Mouse (Mus musculus): ENCODE data around the gene Cpeb4. TPM values are rescaled to one million over a fixed set of nuclear protein-coding genes. Genes with fewer than 3 reads are reported as not detected.

Cpeb4 gene
- polyA plus RNA-seq, 1 experiment from 2014 or later, result 14.8 TPM

GRCm38 (mm10) chr11:31848725-31849124 lies 23.3 kb upstream of the Cpeb4 start:
- no peak for ATAC-seq (ENCODE audit: insufficient number of reproducible peaks, insufficient read depth, low FRiP score, low read depth)
- no peaks in the 10 kb centered on the region for H3K9me3 ChIP-seq (ENCODE audit: control insufficient read depth, low read length)
- WGBS, result 84% methylated on average over 4 of the region's 4 CpGs
- no peak overlapping the region for H3K27ac ChIP-seq (replicated peaks in 1 of 2; ENCODE audit: control insufficient read depth in 1 of 2, insufficient read depth in 1 of 2, low read depth in 2 of 2, low read length in 2 of 2)
- H3K36me3 ChIP-seq (ENCODE audit: control insufficient read depth, insufficient read depth, low read length), result no peaks in the 10 kb centered on the region
- H3K4me1 ChIP-seq (ENCODE audit: control insufficient read depth in 2 of 2, insufficient read depth in 2 of 2, low read length in 2 of 2), result peaks cover 4 to 9% of the 10 kb centered on the region in 2 experiments; a peak in 3 of 4 replicates
- H3K9ac ChIP-seq (ENCODE audit: low read length), result no peak overlapping the region
- H3K4me2 ChIP-seq (ENCODE audit: low read length), result no peak overlapping the region
- H3K27me3 ChIP-seq (ENCODE audit: control insufficient read depth, insufficient read depth, low read length), result no peaks in the 10 kb centered on the region
- H3K4me3 ChIP-seq (ENCODE audit: control insufficient read depth in 1 of 2, insufficient read depth in 1 of 2, low read depth in 1 of 2, low read length in 2 of 2), result no peak overlapping the region

DNA sequence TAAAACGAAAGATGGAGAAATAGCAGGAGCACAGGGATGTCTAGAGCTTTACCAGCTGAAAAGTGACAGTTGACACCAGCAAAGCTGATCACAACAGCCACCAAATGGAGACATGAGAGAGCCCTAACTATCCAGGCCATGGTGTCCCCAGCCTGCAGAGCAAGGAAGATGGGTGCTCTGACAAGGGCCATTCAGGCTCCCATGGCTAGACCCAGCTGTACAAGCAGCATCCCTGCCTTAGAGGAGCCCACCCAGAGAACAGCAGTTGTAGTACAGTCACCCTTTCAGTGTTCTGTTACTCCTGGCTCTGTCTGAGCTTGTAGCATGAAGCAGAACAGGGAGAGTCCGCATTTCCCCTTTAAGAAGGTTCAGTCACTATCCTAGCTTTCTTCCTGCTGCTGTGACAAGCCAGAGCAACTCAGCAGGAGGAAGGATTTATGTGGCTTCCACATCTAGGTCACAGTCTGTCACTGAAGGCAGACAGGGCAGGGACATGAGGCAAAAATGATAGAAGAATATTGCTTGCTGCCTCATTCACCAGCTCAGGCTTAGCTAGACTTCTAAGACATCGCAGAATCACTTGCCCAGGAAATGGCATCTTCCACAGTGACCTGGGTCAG lies 21.7 kb upstream of the Cpeb4 start:
- no peak for ATAC-seq (ENCODE audit: insufficient number of reproducible peaks, insufficient read depth, low FRiP score, low read depth)
- H3K27me3 ChIP-seq (ENCODE audit: control insufficient read depth, insufficient read depth, low read length), result no peaks in the 10 kb centered on the region
- no peaks in the 10 kb centered on the region for H3K36me3 ChIP-seq (ENCODE audit: control insufficient read depth, insufficient read depth, low read length)
- H3K9ac ChIP-seq (ENCODE audit: low read length), result no peak overlapping the region
- 71% methylated on average over 3 of the region's 3 CpGs for WGBS
- no peak overlapping the region for H3K27ac ChIP-seq (replicated peaks in 1 of 2; ENCODE audit: control insufficient read depth in 1 of 2, insufficient read depth in 1 of 2, low read depth in 2 of 2, low read length in 2 of 2)
- H3K4me3 ChIP-seq (ENCODE audit: control insufficient read depth in 1 of 2, insufficient read depth in 1 of 2, low read depth in 1 of 2, low read length in 2 of 2), result no peak overlapping the region
- peaks cover 0 to 4% of the 10 kb centered on the region in 2 experiments; a peak in 3 of 4 replicates for H3K4me1 ChIP-seq (ENCODE audit: control insufficient read depth in 2 of 2, insufficient read depth in 2 of 2, low read length in 2 of 2)
- no peaks in the 10 kb centered on the region for H3K9me3 ChIP-seq (ENCODE audit: control insufficient read depth, low read length)
- H3K4me2 ChIP-seq (ENCODE audit: low read length), result no peak overlapping the region

GRCm38 (mm10) chr11:31850995-31851394 lies 21.0 kb upstream of the Cpeb4 start:
- no peak overlapping the region for H3K9ac ChIP-seq (ENCODE audit: low read length)
- WGBS, result 78% methylated on average over 5 of the region's 5 CpGs
- no peaks in the 10 kb centered on the region for H3K27me3 ChIP-seq (ENCODE audit: control insufficient read depth, insufficient read depth, low read length)
- peaks cover 0 to 4% of the 10 kb centered on the region in 2 experiments; a peak in 3 of 4 replicates for H3K4me1 ChIP-seq (ENCODE audit: control insufficient read depth in 2 of 2, insufficient read depth in 2 of 2, low read length in 2 of 2)
- H3K27ac ChIP-seq (replicated peaks in 1 of 2; ENCODE audit: control insufficient read depth in 1 of 2, insufficient read depth in 1 of 2, low read depth in 2 of 2, low read length in 2 of 2), result no peak overlapping the region
- H3K4me2 ChIP-seq (ENCODE audit: low read length), result no peak overlapping the region
- no peaks in the 10 kb centered on the region for H3K9me3 ChIP-seq (ENCODE audit: control insufficient read depth, low read length)
- H3K4me3 ChIP-seq (ENCODE audit: control insufficient read depth in 1 of 2, insufficient read depth in 1 of 2, low read depth in 1 of 2, low read length in 2 of 2), result no peak overlapping the region
- H3K36me3 ChIP-seq (ENCODE audit: control insufficient read depth, insufficient read depth, low read length), result no peaks in the 10 kb centered on the region
- ATAC-seq (ENCODE audit: insufficient number of reproducible peaks, insufficient read depth, low FRiP score, low read depth), result no peak

GRCm38 (mm10) chr11:31851702-31852560 lies 20.1 kb upstream of the Cpeb4 start:
- no peak for ATAC-seq (ENCODE audit: insufficient number of reproducible peaks, insufficient read depth, low FRiP score, low read depth)
- Histone ChIP-seq H3K27me3 (ENCODE audit: control insufficient read depth, insufficient read depth, low read length) (no peaks in the 10 kb centered on the region), H3K36me3 (ENCODE audit: control insufficient read depth, insufficient read depth, low read length) (no peaks in the 10 kb centered on the region), H3K9me3 (ENCODE audit: control insufficient read depth, low read length) (no peaks in the 10 kb centered on the region), H3K4me2 (ENCODE audit: low read length) (no peak overlapping the region), H3K27ac (replicated peaks in 1 of 2; ENCODE audit: control insufficient read depth in 1 of 2, insufficient read depth in 1 of 2, low read depth in 2 of 2, low read length in 2 of 2) (no peak overlapping the region), H3K4me1 (ENCODE audit: control insufficient read depth in 2 of 2, insufficient read depth in 2 of 2, low read length in 2 of 2) (peaks cover 0 to 4% of the 10 kb centered on the region in 2 experiments; a peak in 3 of 4 replicates), H3K4me3 (ENCODE audit: control insufficient read depth in 1 of 2, insufficient read depth in 1 of 2, low read depth in 1 of 2, low read length in 2 of 2) (no peak overlapping the region), H3K9ac (ENCODE audit: low read length) (no peak overlapping the region)
- WGBS, result 75% methylated on average over 4 of the region's 4 CpGs

GRCm38 (mm10) chr11:31854955-31855354 lies 17.1 kb upstream of the Cpeb4 start:
- H3K4me3 ChIP-seq (ENCODE audit: control insufficient read depth in 1 of 2, insufficient read depth in 1 of 2, low read depth in 1 of 2, low read length in 2 of 2), result no peak overlapping the region
- no peak for ATAC-seq (ENCODE audit: insufficient number of reproducible peaks, insufficient read depth, low FRiP score, low read depth)
- no peak overlapping the region for H3K9ac ChIP-seq (ENCODE audit: low read length)
- H3K9me3 ChIP-seq (ENCODE audit: control insufficient read depth, low read length), result no peaks in the 10 kb centered on the region
- no peaks in the 10 kb centered on the region for H3K27me3 ChIP-seq (ENCODE audit: control insufficient read depth, insufficient read depth, low read length)
- WGBS, result 77% methylated on average over 5 of the region's 5 CpGs
- H3K27ac ChIP-seq (replicated peaks in 1 of 2; ENCODE audit: control insufficient read depth in 1 of 2, insufficient read depth in 1 of 2, low read depth in 2 of 2, low read length in 2 of 2), result no peak overlapping the region
- peaks cover 0 to 4% of the 10 kb centered on the region in 2 experiments; a peak in 3 of 4 replicates for H3K4me1 ChIP-seq (ENCODE audit: control insufficient read depth in 2 of 2, insufficient read depth in 2 of 2, low read length in 2 of 2)
- H3K36me3 ChIP-seq (ENCODE audit: control insufficient read depth, insufficient read depth, low read length), result no peaks in the 10 kb centered on the region
- no peak overlapping the region for H3K4me2 ChIP-seq (ENCODE audit: low read length)

GRCm38 (mm10) chr11:31857479-31857878 lies 14.5 kb upstream of the Cpeb4 start:
- H3K27ac ChIP-seq (replicated peaks in 1 of 2; ENCODE audit: control insufficient read depth in 1 of 2, insufficient read depth in 1 of 2, low read depth in 2 of 2, low read length in 2 of 2), result no peak overlapping the region
- WGBS, result 93% methylated on average over 4 of the region's 4 CpGs
- no peaks in the 10 kb centered on the region for H3K4me1 ChIP-seq (ENCODE audit: control insufficient read depth in 2 of 2, insufficient read depth in 2 of 2, low read length in 2 of 2)
- no peak overlapping the region for H3K4me2 ChIP-seq (ENCODE audit: low read length)
- H3K9me3 ChIP-seq (ENCODE audit: control insufficient read depth, low read length), result no peaks in the 10 kb centered on the region
- H3K4me3 ChIP-seq (ENCODE audit: control insufficient read depth in 1 of 2, insufficient read depth in 1 of 2, low read depth in 1 of 2, low read length in 2 of 2), result no peak overlapping the region
- no peak overlapping the region for H3K9ac ChIP-seq (ENCODE audit: low read length)
- H3K27me3 ChIP-seq (ENCODE audit: control insufficient read depth, insufficient read depth, low read length), result no peaks in the 10 kb centered on the region
- no peaks in the 10 kb centered on the region for H3K36me3 ChIP-seq (ENCODE audit: control insufficient read depth, insufficient read depth, low read length)
- ATAC-seq (ENCODE audit: insufficient number of reproducible peaks, insufficient read depth, low FRiP score, low read depth), result no peak

DNA sequence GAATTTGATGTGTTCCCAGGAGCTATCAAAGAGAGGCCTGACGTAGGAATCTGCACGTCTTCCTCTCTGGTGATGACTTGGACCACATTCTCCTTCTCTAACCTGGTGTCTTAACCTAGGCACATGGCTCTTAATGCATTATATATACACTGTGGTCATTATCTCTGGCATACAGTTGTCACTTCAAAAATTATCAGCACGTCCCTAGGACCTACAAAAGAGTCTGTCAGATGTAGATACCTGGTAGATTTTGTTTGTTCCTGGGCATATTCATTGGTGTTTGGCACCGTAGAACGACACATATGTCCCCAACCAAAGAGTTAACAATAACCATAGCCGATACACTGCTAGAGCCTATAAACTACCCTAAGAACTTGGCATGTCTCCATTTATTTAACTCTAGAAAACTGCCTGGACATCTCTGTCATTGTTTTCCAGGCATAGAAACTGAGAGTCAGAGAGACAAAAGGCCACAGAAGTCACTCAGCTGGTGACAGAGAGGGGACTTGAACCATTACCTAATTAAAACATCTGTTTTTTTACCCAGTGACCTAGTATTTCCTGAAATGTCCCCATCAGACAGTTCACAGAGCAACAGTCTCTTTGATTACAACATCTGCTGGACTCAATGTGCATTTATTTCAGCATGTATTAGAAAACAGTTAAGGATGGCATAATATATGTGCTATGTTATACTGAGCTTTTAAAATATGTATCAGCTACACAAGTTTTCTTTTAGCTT lies 10.7 kb upstream of the Cpeb4 start:
- Histone ChIP-seq H3K27ac (replicated peaks in 1 of 2; ENCODE audit: control insufficient read depth in 1 of 2, insufficient read depth in 1 of 2, low read depth in 2 of 2, low read length in 2 of 2) (no peak overlapping the region), H3K9me3 (ENCODE audit: control insufficient read depth, low read length) (no peaks in the 10 kb centered on the region), H3K4me1 (ENCODE audit: control insufficient read depth in 2 of 2, insufficient read depth in 2 of 2, low read length in 2 of 2) (no peaks in the 10 kb centered on the region), H3K36me3 (ENCODE audit: control insufficient read depth, insufficient read depth, low read length) (no peaks in the 10 kb centered on the region), H3K27me3 (ENCODE audit: control insufficient read depth, insufficient read depth, low read length) (no peaks in the 10 kb centered on the region), H3K4me3 (ENCODE audit: control insufficient read depth in 1 of 2, insufficient read depth in 1 of 2, low read depth in 1 of 2, low read length in 2 of 2) (no peak overlapping the region), H3K9ac (ENCODE audit: low read length) (no peak overlapping the region), H3K4me2 (ENCODE audit: low read length) (no peak overlapping the region)
- 72% methylated on average over 6 of the region's 6 CpGs for WGBS
- no peak for ATAC-seq (ENCODE audit: insufficient number of reproducible peaks, insufficient read depth, low FRiP score, low read depth)

All from heart, embryonic 14.5 days (tissue).